Mouse (Mus musculus) stomach, embryonic 14.5 days (tissue): ENCODE data around the gene Ciita. TPM values are rescaled to one million over a fixed set of nuclear protein-coding genes. Genes with fewer than 3 reads are reported as not detected.

ENCODE experiments used
- ATAC-seq: fragments of 200-750 bp; cut with Nextera tagmentation; 2 replicates; pipeline ENCODE4 v1.8.0; 2017; ENCODE audit warnings: low read depth, moderate TSS enrichment; ENCODE audit not compliant: insufficient number of reproducible peaks, insufficient read depth, low FRiP score
- H3K27ac ChIP-seq: fragments of 300-500 bp; sonication (generic); 2 replicates; pipeline ENCODE4 v1.5.1; 2014; ENCODE audit warnings: mild to moderate bottlenecking, low read length, moderate library complexity, mixed read lengths
- H3K27me3 ChIP-seq: fragments of 300-500 bp; sonication (generic); 2 replicates; pipeline ENCODE4 v1.6.1; 2014; ENCODE audit warnings: low read length, control low read depth, mixed read lengths; ENCODE audit not compliant: control insufficient read depth, insufficient read depth
- H3K36me3 ChIP-seq: fragments of 300-500 bp; sonication (generic); 2 replicates; pipeline ENCODE4 v1.6.1; 2014; ENCODE audit warnings: mild to moderate bottlenecking, control low read depth, low read length, moderate library complexity, mixed read lengths; ENCODE audit not compliant: control insufficient read depth, insufficient read depth
- H3K4me1 ChIP-seq: fragments of 300-500 bp; sonication (generic); 2 replicates; pipeline ENCODE4 v1.6.1; 2014; ENCODE audit warnings: low read length, control low read depth, mixed read lengths; ENCODE audit not compliant: control insufficient read depth, insufficient read depth
- H3K4me2 ChIP-seq: fragments of 300-500 bp; sonication (generic); replicated peaks from 2 replicates; pipeline ENCODE4 v1.6.1; 2014; ENCODE audit warnings: low read depth, low read length, control low read depth
- H3K4me3 ChIP-seq: fragments of 300-500 bp; sonication (generic); 2 replicates; pipeline ENCODE4 v1.5.1; 2014; ENCODE audit warnings: low read depth, low read length, control low read depth
- H3K9ac ChIP-seq: fragments of 300-500 bp; sonication (generic); replicated peaks from 2 replicates; pipeline ENCODE4 v1.6.1; 2014; ENCODE audit warnings: low read depth, mild to moderate bottlenecking, control low read depth, low read length, moderate library complexity, mixed read lengths
- H3K9me3 ChIP-seq: fragments of 300-500 bp; sonication (generic); 2 replicates; pipeline ENCODE4 v1.6.1; 2016; ENCODE audit warnings: low read depth, low read length, control low read depth; ENCODE audit not compliant: control insufficient read depth
- WGBS: fragments of 180-500 bp; shearing (Covaris S2); extraction: QIAGEN DNeasy Blood & Tissue Kit; methylation state at CpG from one replicate; pipeline ENCODE4 v1.1.7; 2014; 5-methylcytosine and 5-hydroxymethylcytosine counted together
- polyA plus RNA-seq: library from polyadenylated mRNA; unstranded; fragments of >200 nt; fragmentation: Nextera tagmentation; extraction: Ambion mirVana; gene quantifications from 2 replicates; pipeline ENCODE4 v1.2.1, GENCODE M21; 2014

Ciita gene
- polyA plus RNA-seq, 1 experiment from 2014 or later: 0.42 TPM

DNA sequence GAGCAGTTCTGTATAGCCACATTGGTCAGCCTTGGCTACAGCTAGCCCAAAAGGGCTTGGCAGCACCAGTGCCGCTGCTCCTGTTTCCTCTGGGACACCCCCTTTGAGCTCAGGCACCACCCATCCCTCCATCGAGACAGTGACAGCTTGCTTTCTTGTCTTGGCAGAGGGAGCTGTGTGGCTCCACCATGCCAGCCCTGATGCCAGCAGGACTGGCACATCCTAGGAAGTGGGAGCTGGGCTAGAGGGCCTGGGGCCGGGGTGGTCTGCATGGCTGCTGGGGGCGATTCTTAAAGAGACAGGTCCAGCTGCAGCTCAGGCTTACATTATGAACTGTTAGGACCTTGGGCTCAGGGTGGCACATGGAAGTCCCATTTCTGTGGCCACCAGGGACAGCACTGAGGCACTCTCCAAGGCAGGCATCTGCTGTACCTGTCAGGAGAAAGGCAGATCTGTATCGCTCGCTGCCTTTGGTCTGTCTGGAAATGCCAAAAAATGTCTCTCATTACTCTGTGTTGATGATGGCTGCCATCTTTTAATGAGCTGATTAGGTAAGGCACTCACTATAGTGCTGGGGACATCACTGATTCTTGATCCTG is 47.3 kb downstream of the Ciita start:
- H3K4me1 ChIP-seq: no peaks in the 10 kb centered on the region
- no peaks in the 10 kb centered on the region for H3K27me3 ChIP-seq
- no peak overlapping the region for H3K4me3 ChIP-seq
- no peak overlapping the region for H3K9ac ChIP-seq
- 82% methylated on average over 6 of the region's 6 CpGs for WGBS
- H3K36me3 ChIP-seq: peaks cover 3% of the 10 kb centered on the region; the same call in 1 of the 2 replicates
- no peak overlapping the region for H3K27ac ChIP-seq
- H3K4me2 ChIP-seq: no peak overlapping the region
- no peaks in the 10 kb centered on the region for H3K9me3 ChIP-seq
- no peak for ATAC-seq

DNA sequence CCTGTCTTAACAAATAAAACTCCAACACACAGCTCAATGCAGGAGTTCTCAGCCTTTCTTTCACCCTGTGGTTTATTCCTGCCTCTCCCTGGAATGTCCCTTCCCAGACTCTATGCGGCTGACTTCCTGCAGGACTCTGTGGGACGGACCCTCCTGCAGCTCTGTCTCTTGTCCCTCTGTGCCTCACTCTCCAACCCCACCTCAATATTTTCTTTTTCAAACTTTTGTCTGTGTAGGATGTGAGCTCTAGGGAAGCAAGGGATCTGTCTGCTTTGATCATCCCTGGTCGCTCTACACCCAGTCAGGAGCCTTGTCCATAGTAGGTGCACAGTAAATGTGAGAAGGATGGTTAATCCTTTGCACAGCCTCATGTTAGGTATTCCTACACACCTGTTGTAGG is 48.5 kb downstream of the Ciita start:
- H3K4me3 ChIP-seq: no peak overlapping the region
- no peak overlapping the region for H3K9ac ChIP-seq
- no peak overlapping the region for H3K4me2 ChIP-seq
- no peaks in the 10 kb centered on the region for H3K9me3 ChIP-seq
- H3K4me1 ChIP-seq: no peaks in the 10 kb centered on the region
- H3K36me3 ChIP-seq: peaks cover 3% of the 10 kb centered on the region; the same call in 1 of the 2 replicates
- 88% methylated on average over 3 of the region's 3 CpGs for WGBS
- ATAC-seq: no peak
- no peak overlapping the region for H3K27ac ChIP-seq
- no peaks in the 10 kb centered on the region for H3K27me3 ChIP-seq

DNA sequence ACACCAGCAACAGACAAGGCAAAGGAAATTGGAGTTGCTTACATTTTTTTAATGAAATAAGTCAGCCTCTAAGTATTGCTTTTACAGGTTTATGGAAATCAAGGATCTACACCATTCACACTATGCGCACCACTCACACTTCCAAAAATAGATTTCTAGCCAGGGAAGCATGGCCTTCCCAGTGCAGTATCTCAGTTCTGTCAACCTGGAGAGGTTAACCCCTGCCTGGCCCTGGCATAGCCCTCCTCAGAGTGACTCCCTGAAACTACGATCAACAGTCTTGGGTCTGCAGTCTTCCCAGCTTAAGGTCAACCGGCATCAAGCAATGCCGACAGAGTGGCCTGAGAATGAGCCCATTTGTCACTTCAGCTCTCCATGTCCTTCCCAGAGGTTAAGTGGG is 50.3 kb downstream of the Ciita start:
- Histone ChIP-seq H3K9ac (no peak overlapping the region), H3K36me3 (peaks cover 3% of the 10 kb centered on the region; the same call in 1 of the 2 replicates), H3K9me3 (no peaks in the 10 kb centered on the region), H3K4me1 (no peaks in the 10 kb centered on the region), H3K4me3 (no peak overlapping the region), H3K27me3 (no peaks in the 10 kb centered on the region), H3K27ac (no peak overlapping the region), H3K4me2 (no peak overlapping the region)
- WGBS: 77% methylated on average over 4 of the region's 4 CpGs
- no peak for ATAC-seq

DNA sequence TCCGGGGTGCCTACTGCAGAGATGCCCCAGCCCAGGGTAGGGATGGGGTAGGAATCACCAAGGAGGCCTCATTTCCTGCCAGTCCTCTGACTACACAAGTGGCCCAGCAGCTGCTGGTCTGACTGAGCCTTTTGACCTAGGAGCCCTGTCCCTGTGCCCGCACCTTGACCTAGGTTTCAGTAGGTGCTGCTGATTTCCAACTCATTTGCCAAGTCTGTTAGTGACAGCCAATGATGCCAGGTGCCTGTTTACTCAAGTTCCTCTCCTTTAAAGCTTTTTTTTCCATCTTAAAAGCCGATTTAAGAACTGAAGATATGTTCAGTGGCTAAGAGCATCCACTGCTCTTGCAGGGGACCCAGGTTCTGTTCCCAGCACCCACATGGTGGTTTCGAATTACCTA is 53.9 kb downstream of the Ciita start:
- Histone ChIP-seq H3K27me3 (no peaks in the 10 kb centered on the region), H3K4me2 (no peak overlapping the region), H3K4me1 (no peaks in the 10 kb centered on the region), H3K9me3 (no peaks in the 10 kb centered on the region), H3K4me3 (no peak overlapping the region), H3K9ac (no peak overlapping the region), H3K36me3 (peaks cover 3% of the 10 kb centered on the region; the same call in 1 of the 2 replicates), H3K27ac (no peak overlapping the region)
- 92% methylated on average over 4 of the region's 4 CpGs for WGBS
- ATAC-seq: no peak

DNA sequence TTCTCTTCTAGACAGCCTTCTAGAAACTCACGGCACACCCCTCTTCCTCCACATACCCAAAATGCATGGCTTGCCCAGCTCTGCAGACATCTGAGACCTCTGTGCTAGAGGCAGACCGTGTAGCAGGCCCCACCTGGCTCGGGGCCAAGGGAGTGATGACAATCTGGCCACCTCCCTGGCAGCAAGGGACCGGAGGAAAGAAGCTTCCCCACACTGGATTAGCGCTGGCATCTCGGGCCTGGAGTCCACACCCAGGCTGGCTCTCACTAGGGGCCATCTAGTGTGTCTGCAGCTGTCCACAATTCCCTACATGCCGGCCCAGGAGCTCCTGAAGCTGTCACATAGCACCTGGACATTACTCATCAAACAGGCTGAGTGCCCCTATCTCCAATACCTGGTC is 54.7 kb downstream of the Ciita start:
- Histone ChIP-seq H3K9me3 (no peaks in the 10 kb centered on the region), H3K27ac (no peak overlapping the region), H3K4me3 (no peak overlapping the region), H3K27me3 (no peaks in the 10 kb centered on the region), H3K4me1 (0 out of 2 replicates have a peak, but pooled peaks cover 2% of the 10 kb centered on the region), H3K4me2 (no peak overlapping the region), H3K9ac (no peak overlapping the region), H3K36me3 (peaks cover 3% of the 10 kb centered on the region; the same call in 1 of the 2 replicates)
- no peak for ATAC-seq
- 78% methylated on average over 7 of the region's 7 CpGs for WGBS

DNA sequence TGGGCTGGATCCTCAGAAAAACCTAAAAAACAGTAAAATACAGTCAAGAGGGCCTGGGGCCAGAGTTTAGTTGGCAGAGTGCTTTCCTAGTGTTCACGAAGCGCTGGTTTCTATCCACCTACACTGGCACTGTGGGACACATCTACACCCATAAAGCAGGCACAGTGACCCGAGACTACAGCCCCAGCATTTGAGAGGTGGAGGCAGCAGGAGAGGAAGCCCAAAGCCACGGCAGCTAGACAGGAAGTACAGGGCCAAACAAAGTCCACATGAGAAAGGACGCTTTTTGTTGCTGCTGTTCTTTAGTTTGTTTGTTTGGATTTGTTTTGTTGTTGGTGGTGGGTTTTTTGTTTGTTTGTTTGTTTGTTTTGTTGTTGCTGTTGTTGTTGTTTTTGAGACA is 56.5 kb downstream of the Ciita start:
- Histone ChIP-seq H3K4me2 (no peak overlapping the region), H3K4me3 (no peak overlapping the region), H3K27ac (no peak overlapping the region), H3K9me3 (no peaks in the 10 kb centered on the region), H3K4me1 (peaks cover 19% of the 10 kb centered on the region), H3K36me3 (no peaks in the 10 kb centered on the region; the same call in 1 of the 2 replicates), H3K27me3 (no peaks in the 10 kb centered on the region), H3K9ac (no peak overlapping the region)
- 83% methylated on average over 5 of the region's 5 CpGs for WGBS
- ATAC-seq: no peak

DNA sequence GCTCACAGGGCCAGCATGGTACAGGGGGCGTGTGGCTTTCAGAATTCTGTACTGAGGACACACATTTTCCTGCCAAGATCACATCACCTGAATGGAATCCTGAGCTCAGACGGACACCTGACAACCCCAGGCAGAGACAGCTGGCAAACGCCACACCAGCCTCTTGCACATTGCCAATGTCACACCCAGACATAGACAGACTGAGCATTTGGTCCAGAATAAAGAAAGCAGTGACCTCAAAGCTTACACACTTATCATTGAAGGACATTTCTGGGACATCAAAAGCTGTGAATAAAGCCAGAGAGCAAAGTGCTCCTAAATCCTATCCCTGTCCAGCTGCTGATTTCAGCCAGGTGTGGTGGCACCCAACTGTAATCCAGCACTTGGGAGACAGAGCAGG is 57.1 kb downstream of the Ciita start:
- Histone ChIP-seq H3K4me2 (no peak overlapping the region), H3K9me3 (no peaks in the 10 kb centered on the region), H3K27ac (no peak overlapping the region), H3K27me3 (no peaks in the 10 kb centered on the region), H3K4me1 (peaks cover 20% of the 10 kb centered on the region), H3K4me3 (no peak overlapping the region), H3K9ac (no peak overlapping the region), H3K36me3 (no peaks in the 10 kb centered on the region; the same call in 1 of the 2 replicates)
- WGBS: 72% methylated on average over 3 of the region's 3 CpGs
- ATAC-seq: no peak

DNA sequence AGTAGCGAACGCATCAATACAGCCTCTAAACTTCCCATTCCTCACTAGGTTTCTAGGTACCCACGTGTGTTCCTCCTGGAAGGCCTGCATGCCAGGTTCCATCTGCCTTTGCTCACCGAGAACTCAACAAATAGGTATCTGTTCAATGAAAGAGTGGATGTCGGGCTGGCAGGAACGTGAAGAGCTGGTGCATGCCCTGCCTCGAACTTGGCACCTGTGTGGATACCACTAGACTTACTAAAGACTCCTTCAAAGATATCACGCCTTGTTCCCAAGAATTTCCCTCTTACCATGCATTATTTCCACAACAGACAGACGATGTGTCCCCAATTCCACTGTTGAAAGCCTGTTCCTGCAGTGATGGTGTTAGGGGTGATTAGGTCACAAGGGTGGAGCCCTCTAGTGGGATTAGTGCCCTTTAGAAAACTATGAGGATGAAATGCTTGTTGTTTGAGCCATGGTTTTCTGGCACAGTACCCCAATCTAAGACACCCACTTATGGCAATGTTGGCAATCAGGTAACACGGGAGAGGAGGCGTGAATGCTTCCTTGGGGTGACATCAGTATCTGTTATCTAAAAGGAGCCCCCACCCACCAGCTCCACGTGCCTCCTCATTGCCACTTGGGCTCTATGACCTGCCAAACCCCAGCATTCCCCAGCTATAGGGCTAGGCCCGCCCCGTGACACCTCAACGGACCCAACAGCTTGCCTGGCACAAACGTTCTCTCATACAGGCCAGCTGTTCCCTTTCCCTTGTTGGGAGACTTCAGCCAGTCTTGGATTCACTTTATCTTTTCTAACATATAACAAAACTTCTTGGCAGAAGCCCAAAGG is 61.1 kb downstream of the Ciita start:
- Histone ChIP-seq H3K27me3 (no peaks in the 10 kb centered on the region), H3K4me1 (peaks cover 23% of the 10 kb centered on the region), H3K9me3 (no peaks in the 10 kb centered on the region), H3K9ac (no peak overlapping the region; the same call in none of the 2 replicates), H3K4me2 (peak overlapping the region; percentile 98), H3K36me3 (no peaks in the 10 kb centered on the region), H3K27ac (no peak overlapping the region), H3K4me3 (peak overlapping the region; percentile 72)
- no peak for ATAC-seq
- 58% methylated on average over 16 of the region's 16 CpGs for WGBS
